Mouse (Mus musculus): ENCODE measurements at regions not wholly inside any gene's neighbourhood (a gene's known extent, or its start where the extent isn't known, plus 50 kb on each side); places are given as distances from the start of the nearest gene placed in this dataset.
A peak's percentile ranks its signal among the peaks of the same experiment; 100 is the strongest.

DNA sequence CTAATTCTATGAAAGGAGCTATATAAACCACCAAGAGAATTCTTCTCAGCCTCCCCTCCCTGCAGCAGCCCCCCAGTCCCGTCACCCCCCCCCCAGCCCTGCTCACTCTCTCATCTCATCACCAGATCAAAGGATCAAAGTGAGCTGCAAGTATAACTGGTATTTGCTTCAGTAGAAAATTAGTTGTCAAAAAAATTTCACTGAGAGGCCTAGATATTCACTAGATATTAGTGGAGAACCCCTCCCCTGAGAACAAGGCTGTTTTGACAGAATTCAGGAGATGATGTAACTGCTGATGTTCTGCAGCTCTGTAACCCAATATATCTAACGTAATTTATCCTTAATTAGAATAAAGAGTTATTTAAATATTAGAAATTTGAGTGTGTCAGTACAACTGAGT, 124.2 kb upstream of the Slitrk2 start:
- ATAC-seq, result no peak

DNA sequence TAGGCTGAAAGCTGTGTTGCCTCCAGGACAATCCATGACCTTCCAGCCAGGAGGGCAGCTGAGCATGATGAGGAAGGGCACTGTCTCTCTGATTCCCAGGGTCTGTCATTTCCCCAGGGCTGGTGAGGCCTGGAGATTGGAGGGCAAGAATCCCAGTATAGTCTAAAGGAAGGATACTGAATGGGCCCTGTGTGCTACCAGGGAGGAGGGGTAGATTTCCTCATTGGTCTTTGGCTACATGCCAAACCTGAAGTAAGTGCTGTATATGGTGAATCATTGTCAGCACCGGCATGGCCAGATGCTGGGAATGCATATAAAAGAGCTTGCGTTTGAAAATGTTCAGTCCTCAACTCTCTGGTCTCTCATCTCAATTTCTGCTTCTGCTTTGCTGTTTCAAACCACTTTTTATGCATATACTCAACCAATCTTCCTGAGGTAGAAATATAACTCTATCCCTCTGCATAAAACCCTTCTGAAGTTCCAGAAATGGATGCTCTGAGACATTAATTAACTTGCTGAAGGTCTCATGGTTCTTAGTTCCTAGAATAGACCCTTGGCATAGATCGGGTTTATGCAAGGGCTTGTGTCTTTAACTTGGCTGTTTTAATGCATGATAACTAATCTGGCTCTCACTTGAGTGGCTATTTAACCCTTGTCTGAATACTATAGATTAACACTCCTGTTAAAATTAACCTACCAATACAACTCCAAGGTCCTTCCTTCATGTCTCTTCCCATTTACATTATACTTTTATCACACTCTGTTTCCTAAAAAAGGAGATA, 122.1 kb upstream of the Slitrk2 start:
- no peak for TF ChIP-seq CTCF (IDR thresholded peaks at IDR 0.05; ENCODE audit: low read depth)
- 58% methylated on average over 3 of the region's 3 CpGs for WGBS
- Histone ChIP-seq H3K9ac (replicated peaks; ENCODE audit: low read length) (no peak overlapping the region), H3K9me3 (ENCODE audit: low read length) (no peaks in the 10 kb centered on the region), H3K27ac (no peak overlapping the region), H3K4me1 (ENCODE audit: insufficient read depth, low read length) (no peaks in the 10 kb centered on the region), H3K4me2 (ENCODE audit: low read depth, low read length) (no peak overlapping the region), H3K27me3 (ENCODE audit: insufficient read depth, low read length) (no peaks in the 10 kb centered on the region), H3K4me3 (ENCODE audit: low read length) (no peak overlapping the region), H3K36me3 (ENCODE audit: insufficient read depth, low read length) (no peaks in the 10 kb centered on the region)
- DNase-seq (ENCODE audit: low spot score), result peak; percentile 18
- no peak for ATAC-seq

More for the DNA sequence above, 124.2 kb upstream of the Slitrk2 start:
- WGBS, result 55% methylated on average over 2 of the region's 2 CpGs
- Histone ChIP-seq H3K27me3 (ENCODE audit: insufficient read depth, low read length) (no peaks in the 10 kb centered on the region), H3K9me3 (ENCODE audit: low read length) (no peaks in the 10 kb centered on the region), H3K4me1 (ENCODE audit: insufficient read depth, low read length) (no peaks in the 10 kb centered on the region), H3K9ac (replicated peaks; ENCODE audit: low read length) (no peak overlapping the region), H3K4me2 (ENCODE audit: low read depth, low read length) (no peak overlapping the region), H3K27ac (no peak overlapping the region), H3K4me3 (ENCODE audit: low read length) (no peak overlapping the region), H3K36me3 (ENCODE audit: insufficient read depth, low read length) (no peaks in the 10 kb centered on the region)
- no peak for DNase-seq (ENCODE audit: low spot score)
- no peak for TF ChIP-seq CTCF (IDR thresholded peaks at IDR 0.05; ENCODE audit: low read depth)

DNA sequence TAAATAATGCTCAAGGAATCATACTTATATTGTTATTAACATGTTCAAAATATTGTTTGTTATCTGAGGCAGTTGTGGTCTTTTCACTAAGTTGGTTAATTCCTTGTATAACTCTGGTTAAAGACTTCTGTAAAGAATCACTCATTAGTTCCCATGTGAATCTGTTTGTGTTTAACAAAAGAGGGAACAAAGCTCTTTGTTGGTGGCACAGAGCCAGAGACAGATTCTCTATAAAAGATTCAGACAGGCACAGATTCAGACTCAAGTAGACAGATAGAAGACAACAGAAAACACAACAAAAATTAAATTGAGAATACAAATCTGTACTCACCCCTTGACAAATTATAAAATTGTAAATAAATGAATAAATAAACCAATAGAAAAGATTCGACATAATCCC, 120.2 kb upstream of the Slitrk2 start:
- no peak for ATAC-seq
- no peak overlapping the region for H3K4me3 ChIP-seq (ENCODE audit: low read length)
- WGBS, result 67% methylated on average over 1 of the region's 1 CpGs
- H3K9me3 ChIP-seq (ENCODE audit: low read length), result no peaks in the 10 kb centered on the region
- H3K4me1 ChIP-seq (ENCODE audit: insufficient read depth, low read length), result no peaks in the 10 kb centered on the region
- no peak for TF ChIP-seq CTCF (IDR thresholded peaks at IDR 0.05; ENCODE audit: low read depth)
- H3K27ac ChIP-seq, result no peak overlapping the region
- H3K4me2 ChIP-seq (ENCODE audit: low read depth, low read length), result no peak overlapping the region
- no peak for DNase-seq (ENCODE audit: low spot score)
- H3K9ac ChIP-seq (replicated peaks; ENCODE audit: low read length), result no peak overlapping the region
- H3K36me3 ChIP-seq (ENCODE audit: insufficient read depth, low read length), result no peaks in the 10 kb centered on the region
- H3K27me3 ChIP-seq (ENCODE audit: insufficient read depth, low read length), result no peaks in the 10 kb centered on the region

DNA sequence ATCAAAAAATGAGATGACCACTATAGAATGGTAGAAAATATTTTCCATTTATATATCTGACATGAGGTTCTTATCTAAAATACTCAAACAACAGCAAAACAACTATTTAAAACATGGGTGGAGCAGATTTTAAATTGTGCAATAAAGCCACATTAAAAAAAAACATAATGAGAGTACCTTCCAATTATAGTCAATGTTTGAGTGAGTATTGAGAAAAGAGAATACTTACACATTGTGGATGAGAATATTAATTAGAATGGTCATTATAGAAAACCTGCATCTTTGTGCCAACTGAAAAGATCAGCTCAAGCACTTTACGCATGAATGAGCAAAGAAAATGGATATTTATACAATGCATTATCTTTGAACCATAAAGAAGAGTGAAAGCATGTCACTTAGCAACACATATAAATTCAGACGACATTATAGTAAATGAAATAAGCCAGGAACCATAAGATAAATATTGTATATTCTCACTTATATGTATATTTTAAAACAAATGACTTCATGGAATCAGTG, 105.1 kb upstream of the Slitrk2 start:
- H3K9ac ChIP-seq (replicated peaks; ENCODE audit: low read length), result no peak overlapping the region
- no peak overlapping the region for H3K27ac ChIP-seq
- WGBS, result 49% methylated on average over 2 of the region's 2 CpGs
- H3K4me1 ChIP-seq (ENCODE audit: insufficient read depth, low read length), result no peaks in the 10 kb centered on the region
- DNase-seq (ENCODE audit: low spot score) (no peak), ATAC-seq (no peak)
- H3K4me3 ChIP-seq (ENCODE audit: low read length), result no peak overlapping the region
- no peaks in the 10 kb centered on the region for H3K36me3 ChIP-seq (ENCODE audit: insufficient read depth, low read length)
- H3K4me2 ChIP-seq (ENCODE audit: low read depth, low read length), result no peak overlapping the region
- no peaks in the 10 kb centered on the region for H3K9me3 ChIP-seq (ENCODE audit: low read length)
- no peaks in the 10 kb centered on the region for H3K27me3 ChIP-seq (ENCODE audit: insufficient read depth, low read length)
- TF ChIP-seq CTCF (IDR thresholded peaks at IDR 0.05; ENCODE audit: low read depth), result no peak

DNA sequence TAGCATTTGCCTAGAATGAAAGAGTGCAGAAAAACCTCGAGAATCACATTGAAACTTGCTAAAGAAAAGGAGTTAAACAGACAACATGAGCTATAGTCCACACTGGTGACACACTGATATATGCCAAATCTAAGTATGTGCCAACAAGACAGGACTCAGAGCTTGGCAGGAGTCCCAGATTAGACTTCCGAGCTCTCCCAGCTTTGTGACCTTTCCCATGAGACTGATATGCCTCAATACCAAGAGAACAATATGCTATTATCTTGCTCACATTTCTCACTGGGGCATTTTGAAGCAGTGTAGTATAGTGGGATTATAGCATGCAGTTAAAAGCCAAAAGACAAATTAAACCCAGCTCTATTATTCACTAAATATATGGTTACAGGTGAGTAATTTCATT, 94.6 kb upstream of the Slitrk2 start:
- Histone ChIP-seq H3K9ac (replicated peaks; ENCODE audit: low read length) (no peak overlapping the region), H3K27me3 (ENCODE audit: insufficient read depth, low read length) (no peaks in the 10 kb centered on the region), H3K4me2 (ENCODE audit: low read depth, low read length) (no peak overlapping the region), H3K9me3 (ENCODE audit: low read length) (no peaks in the 10 kb centered on the region), H3K36me3 (ENCODE audit: insufficient read depth, low read length) (no peaks in the 10 kb centered on the region), H3K4me1 (ENCODE audit: insufficient read depth, low read length) (no peaks in the 10 kb centered on the region), H3K27ac (no peak overlapping the region), H3K4me3 (ENCODE audit: low read length) (no peak overlapping the region)
- 29% methylated on average over 2 of the region's 2 CpGs for WGBS
- no peak for ATAC-seq
- no peak for TF ChIP-seq CTCF (IDR thresholded peaks at IDR 0.05; ENCODE audit: low read depth)
- peak; percentile 32 for DNase-seq (ENCODE audit: low spot score)
